Mouse (Mus musculus) CH12.LX (cell line): Measurements from ENCODE around the gene Cmklr1.

ENCODE experiments used
- CHD2 ChIP-seq: IDR thresholded peaks from 2 replicates; pipeline ENCODE4 v1.6.1; 2011; ENCODE audit warnings: low read length, improper control_type of control experiment
- CTCF ChIP-seq, 2 experiments: IDR thresholded peaks in 1 of 2; conservative IDR thresholded peaks in 1 of 2; 2 replicates each; pipeline ENCODE4 v1.5.1; 2011 to 2012; ENCODE audit warnings: low read depth in 2 of 2, low read length in 2 of 2, improper control_type of control experiment in 1 of 2, inconsistent platforms in 1 of 2, mild to moderate bottlenecking in 1 of 2, moderate library complexity in 1 of 2
- E2F4 ChIP-seq: IDR thresholded peaks from 2 replicates; pipeline ENCODE4 v1.6.1; 2011; ENCODE audit warnings: low read depth, low read length, improper control_type of control experiment; ENCODE audit not compliant: insufficient replicate concordance
- EP300 ChIP-seq: IDR thresholded peaks from 2 replicates; pipeline ENCODE4 v1.6.1; 2011; ENCODE audit warnings: low read length, improper control_type of control experiment
- JUND ChIP-seq: conservative IDR thresholded peaks from 2 replicates; pipeline ENCODE4 v1.6.1; 2011; ENCODE audit warnings: low read depth, low read length, improper control_type of control experiment
- MEF2A ChIP-seq: IDR thresholded peaks from 2 replicates; pipeline ENCODE4 v1.6.1; 2014; ENCODE audit warnings: low read depth, mild to moderate bottlenecking, inconsistent platforms, low read length, improper control_type of control experiment, borderline replicate concordance
- PAX5 ChIP-seq: IDR thresholded peaks from 2 replicates; pipeline ENCODE4 v1.6.1; 2012; ENCODE audit warnings: low read length, inconsistent platforms, mixed read lengths
- POLR2A ChIP-seq: IDR thresholded peaks from 2 replicates; pipeline ENCODE4 v1.6.1; 2011; ENCODE audit warnings: low read depth, mild to moderate bottlenecking, improper control_type of control experiment, low read length
- POLR2AphosphoS2 ChIP-seq: IDR thresholded peaks from 2 replicates; pipeline ENCODE4 v1.6.1; 2011; ENCODE audit warnings: low read depth, low read length, improper control_type of control experiment
- RAD21 ChIP-seq: IDR thresholded peaks from 2 replicates; pipeline ENCODE4 v1.6.1; 2011; ENCODE audit warnings: low read depth, mild to moderate bottlenecking, low read length, improper control_type of control experiment, moderate library complexity
- TBP ChIP-seq: conservative IDR thresholded peaks from 2 replicates; pipeline ENCODE4 v1.6.1; 2011; ENCODE audit warnings: low read depth, low read length, improper control_type of control experiment
- USF1 ChIP-seq: IDR thresholded peaks from 2 replicates; pipeline ENCODE4 v1.6.1; 2014; ENCODE audit warnings: low read depth, mild to moderate bottlenecking, inconsistent platforms, low read length, improper control_type of control experiment
- ZNF384 ChIP-seq: IDR thresholded peaks from 2 replicates; pipeline ENCODE4 v1.6.1; 2012; ENCODE audit warnings: low read depth, low read length, improper control_type of control experiment, inconsistent platforms

GRCm38 (mm10) chr5:113670597-113670996 is 20.4 kb upstream of the Cmklr1 start:
- no peak for TF ChIP-seq CTCF (conservative IDR thresholded peaks at IDR 0.05 in 1 of 2, IDR thresholded peaks at IDR 0.05 in 1 of 2; ENCODE audit: low read depth in 2 of 2, low read length in 2 of 2)
- no peak for TF ChIP-seq EP300
- no peak for TF ChIP-seq CHD2
- TF ChIP-seq RAD21 = no peak
- no peak for TF ChIP-seq POLR2A
- TF ChIP-seq TBP = no peak
- no peak for TF ChIP-seq POLR2AphosphoS2
- TF ChIP-seq MEF2A = no peak
- TF ChIP-seq PAX5 = no peak
- no peak for TF ChIP-seq ZNF384
- TF ChIP-seq JUND = no peak
- TF ChIP-seq USF1 = no peak
- no peak for TF ChIP-seq E2F4
